Mouse (Mus musculus): ENCODE results near the gene Alox5ap.

DNA sequence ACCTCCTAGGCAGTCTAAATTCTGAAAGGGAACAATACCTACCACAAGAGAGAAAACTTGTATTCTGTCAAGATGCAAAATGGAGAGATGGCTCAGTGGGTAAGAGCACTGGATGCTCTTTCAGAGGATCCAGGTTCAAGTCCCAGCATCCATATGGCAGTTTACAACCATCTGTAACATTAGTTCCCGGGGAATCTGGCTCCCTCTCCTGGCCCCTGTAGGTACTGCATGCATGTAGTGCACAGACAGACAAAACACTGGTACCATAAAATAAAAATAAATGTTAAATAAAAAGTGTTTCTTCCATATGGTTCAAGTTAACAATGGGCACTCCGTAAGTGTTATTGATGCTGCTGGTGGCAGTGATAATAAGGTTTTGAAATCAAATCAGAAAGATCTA is 18.4 kb downstream of the Alox5ap start:
- no peak for TF ChIP-seq CTCF (IDR thresholded peaks at IDR 0.05; ENCODE audit: low read depth, low read length)
- no peak for TF ChIP-seq POLR2A (IDR thresholded peaks at IDR 0.05; ENCODE audit: borderline replicate concordance, low read depth, low read length)
